Mouse (Mus musculus) kidney, adult 2 months (tissue): ENCODE measurements around the gene Foxd2.

Experiments used
- CTCF ChIP-seq: fragments of 200-500 bp; conservative IDR thresholded peaks from 2 replicates; pipeline ENCODE4 v1.5.1; 2011; ENCODE audit warnings: low read depth, mild to moderate bottlenecking, control low read depth, low read length, moderate library complexity, mixed read lengths; ENCODE audit not compliant: insufficient read depth, insufficient read length
- POLR2A ChIP-seq: fragments of 200-500 bp; IDR thresholded peaks from one replicate; pipeline ENCODE4 v1.6.1; 2011; ENCODE audit warnings: low read depth, low read length, control low read depth

DNA sequence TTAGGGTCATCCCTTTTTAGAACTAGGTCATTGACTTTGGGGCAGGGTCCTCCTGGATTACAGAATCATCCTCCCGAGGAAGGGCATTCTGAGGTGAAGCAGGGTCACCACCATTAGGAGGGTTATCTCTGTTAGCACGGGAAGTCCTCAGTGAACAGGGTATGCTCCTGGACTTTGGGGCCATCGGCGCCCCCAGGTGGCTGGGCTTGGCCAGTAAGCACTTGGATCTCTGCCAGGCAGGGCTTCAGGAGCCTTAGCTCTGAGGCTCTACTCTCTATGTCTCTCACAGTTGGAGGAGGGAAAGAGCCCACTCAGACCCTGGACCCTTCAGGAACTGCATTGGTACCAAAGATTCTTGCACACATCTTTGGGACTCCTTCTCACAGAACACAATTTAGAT lies 10.8 kb downstream of the Foxd2 start:
- TF ChIP-seq CTCF, result peak; percentile 33; the same call in 1 of the 2 replicates
- no peak for TF ChIP-seq POLR2A
